Mouse (Mus musculus): Measurements from ENCODE around the gene Ptpro. TPM values are rescaled to one million over a fixed set of nuclear protein-coding genes. Genes with fewer than 3 reads are reported as not detected.

Ptpro gene
- polyA plus RNA-seq, 1 experiment from 2014 or later = 3.3 TPM

GRCm38 (mm10) chr6:137491659-137492058 lies 239.5 kb downstream of the Ptpro start:
- 55% methylated on average over 2 of the region's 2 CpGs for WGBS
- H3K27ac ChIP-seq (ENCODE audit: low read length) = no peak overlapping the region
- H3K36me3 ChIP-seq (ENCODE audit: control insufficient read depth, insufficient read depth, low read length) = no peaks in the 10 kb centered on the region
- no peaks in the 10 kb centered on the region for H3K9me3 ChIP-seq (replicated peaks; ENCODE audit: control insufficient read depth, low read length)
- no peak for ATAC-seq (ENCODE audit: insufficient read depth, low FRiP score)
- no peaks in the 10 kb centered on the region for H3K27me3 ChIP-seq (ENCODE audit: control insufficient read depth, insufficient read depth, low read length)
- H3K4me3 ChIP-seq (replicated peaks; ENCODE audit: low read length) = no peak overlapping the region
- no peak overlapping the region for H3K4me2 ChIP-seq (ENCODE audit: low read depth, low read length)
- no peaks in the 10 kb centered on the region for H3K4me1 ChIP-seq (ENCODE audit: control insufficient read depth, insufficient read depth, low read length)
- H3K9ac ChIP-seq (ENCODE audit: low read length) = no peak overlapping the region

GRCm38 (mm10) chr6:137492582-137492981 lies 240.5 kb downstream of the Ptpro start:
- WGBS = 85% methylated on average over 4 of the region's 4 CpGs
- Histone ChIP-seq H3K4me3 (replicated peaks; ENCODE audit: low read length) (no peak overlapping the region), H3K4me2 (ENCODE audit: low read depth, low read length) (no peak overlapping the region), H3K27me3 (ENCODE audit: control insufficient read depth, insufficient read depth, low read length) (no peaks in the 10 kb centered on the region), H3K9me3 (replicated peaks; ENCODE audit: control insufficient read depth, low read length) (no peaks in the 10 kb centered on the region), H3K27ac (ENCODE audit: low read length) (no peak overlapping the region), H3K4me1 (ENCODE audit: control insufficient read depth, insufficient read depth, low read length) (no peaks in the 10 kb centered on the region), H3K9ac (ENCODE audit: low read length) (no peak overlapping the region), H3K36me3 (ENCODE audit: control insufficient read depth, insufficient read depth, low read length) (no peaks in the 10 kb centered on the region)
- ATAC-seq (ENCODE audit: insufficient read depth, low FRiP score) = 0 out of 2 replicates have a peak, but pooled peaks have one; percentile 13

- Histone ChIP-seq H3K4me2 (ENCODE audit: low read depth, low read length) (no peak overlapping the region), H3K9me3 (replicated peaks; ENCODE audit: control insufficient read depth, low read length) (no peaks in the 10 kb centered on the region), H3K9ac (ENCODE audit: low read length) (no peak overlapping the region), H3K4me3 (replicated peaks; ENCODE audit: low read length) (no peak overlapping the region), H3K27ac (ENCODE audit: low read length) (no peak overlapping the region), H3K4me1 (ENCODE audit: control insufficient read depth, insufficient read depth, low read length) (no peaks in the 10 kb centered on the region), H3K36me3 (ENCODE audit: control insufficient read depth, insufficient read depth, low read length) (no peaks in the 10 kb centered on the region), H3K27me3 (ENCODE audit: control insufficient read depth, insufficient read depth, low read length) (no peaks in the 10 kb centered on the region)
- ATAC-seq (ENCODE audit: insufficient read depth, low FRiP score) = no peak
- 80% methylated on average over 17 of the region's 17 CpGs for WGBS
Observed at GRCm38 (mm10) chr6:137493211-137494135, 241.4 kb downstream of the Ptpro start.

GRCm38 (mm10) chr6:137494136-137494475 lies 242.0 kb downstream of the Ptpro start:
- Histone ChIP-seq H3K4me3 (replicated peaks; ENCODE audit: low read length) (no peak overlapping the region), H3K27me3 (ENCODE audit: control insufficient read depth, insufficient read depth, low read length) (no peaks in the 10 kb centered on the region), H3K9ac (ENCODE audit: low read length) (no peak overlapping the region), H3K27ac (ENCODE audit: low read length) (no peak overlapping the region), H3K4me1 (ENCODE audit: control insufficient read depth, insufficient read depth, low read length) (no peaks in the 10 kb centered on the region), H3K9me3 (replicated peaks; ENCODE audit: control insufficient read depth, low read length) (no peaks in the 10 kb centered on the region), H3K4me2 (ENCODE audit: low read depth, low read length) (no peak overlapping the region), H3K36me3 (ENCODE audit: control insufficient read depth, insufficient read depth, low read length) (no peaks in the 10 kb centered on the region)
- ATAC-seq (ENCODE audit: insufficient read depth, low FRiP score) = no peak

GRCm38 (mm10) chr6:137494801-137495200 lies 242.7 kb downstream of the Ptpro start:
- H3K4me1 ChIP-seq (ENCODE audit: control insufficient read depth, insufficient read depth, low read length) = no peaks in the 10 kb centered on the region
- no peaks in the 10 kb centered on the region for H3K36me3 ChIP-seq (ENCODE audit: control insufficient read depth, insufficient read depth, low read length)
- no peak overlapping the region for H3K4me3 ChIP-seq (replicated peaks; ENCODE audit: low read length)
- no peak overlapping the region for H3K27ac ChIP-seq (ENCODE audit: low read length)
- WGBS = 80% methylated on average over 1 of the region's 1 CpGs
- H3K9me3 ChIP-seq (replicated peaks; ENCODE audit: control insufficient read depth, low read length) = no peaks in the 10 kb centered on the region
- H3K4me2 ChIP-seq (ENCODE audit: low read depth, low read length) = no peak overlapping the region
- H3K27me3 ChIP-seq (ENCODE audit: control insufficient read depth, insufficient read depth, low read length) = no peaks in the 10 kb centered on the region
- ATAC-seq (ENCODE audit: insufficient read depth, low FRiP score) = no peak
- no peak overlapping the region for H3K9ac ChIP-seq (ENCODE audit: low read length)

- no peak overlapping the region for H3K9ac ChIP-seq (ENCODE audit: low read length)
- 72% methylated on average over 6 of the region's 6 CpGs for WGBS
- H3K27me3 ChIP-seq (ENCODE audit: control insufficient read depth, insufficient read depth, low read length) = no peaks in the 10 kb centered on the region
- ATAC-seq (ENCODE audit: insufficient read depth, low FRiP score) = no peak
- H3K4me2 ChIP-seq (ENCODE audit: low read depth, low read length) = no peak overlapping the region
- H3K9me3 ChIP-seq (replicated peaks; ENCODE audit: control insufficient read depth, low read length) = no peaks in the 10 kb centered on the region
- H3K4me1 ChIP-seq (ENCODE audit: control insufficient read depth, insufficient read depth, low read length) = no peaks in the 10 kb centered on the region
- H3K36me3 ChIP-seq (ENCODE audit: control insufficient read depth, insufficient read depth, low read length) = no peaks in the 10 kb centered on the region; the same call in 1 of the 2 replicates
- no peak overlapping the region for H3K27ac ChIP-seq (ENCODE audit: low read length)
- H3K4me3 ChIP-seq (replicated peaks; ENCODE audit: low read length) = no peak overlapping the region
Observed at GRCm38 (mm10) chr6:137495233-137495632, 243.1 kb downstream of the Ptpro start.

GRCm38 (mm10) chr6:137496562-137496961 lies 244.4 kb downstream of the Ptpro start:
- Histone ChIP-seq H3K9me3 (replicated peaks; ENCODE audit: control insufficient read depth, low read length) (no peaks in the 10 kb centered on the region), H3K9ac (ENCODE audit: low read length) (no peak overlapping the region), H3K27me3 (ENCODE audit: control insufficient read depth, insufficient read depth, low read length) (no peaks in the 10 kb centered on the region), H3K4me2 (ENCODE audit: low read depth, low read length) (no peak overlapping the region), H3K4me1 (ENCODE audit: control insufficient read depth, insufficient read depth, low read length) (no peaks in the 10 kb centered on the region), H3K27ac (ENCODE audit: low read length) (no peak overlapping the region), H3K36me3 (ENCODE audit: control insufficient read depth, insufficient read depth, low read length) (no peaks in the 10 kb centered on the region; the same call in 1 of the 2 replicates), H3K4me3 (replicated peaks; ENCODE audit: low read length) (no peak overlapping the region)
- WGBS = 96% methylated on average over 2 of the region's 2 CpGs
- ATAC-seq (ENCODE audit: insufficient read depth, low FRiP score) = no peak

- no peak overlapping the region for H3K4me2 ChIP-seq (ENCODE audit: low read depth, low read length)
- no peaks in the 10 kb centered on the region for H3K27me3 ChIP-seq (ENCODE audit: control insufficient read depth, insufficient read depth, low read length)
- 72% methylated on average over 8 of the region's 8 CpGs for WGBS
- no peak overlapping the region for H3K27ac ChIP-seq (ENCODE audit: low read length)
- H3K36me3 ChIP-seq (ENCODE audit: control insufficient read depth, insufficient read depth, low read length) = no peaks in the 10 kb centered on the region; the same call in 1 of the 2 replicates
- no peaks in the 10 kb centered on the region for H3K9me3 ChIP-seq (replicated peaks; ENCODE audit: control insufficient read depth, low read length)
- ATAC-seq (ENCODE audit: insufficient read depth, low FRiP score) = no peak
- no peaks in the 10 kb centered on the region for H3K4me1 ChIP-seq (ENCODE audit: control insufficient read depth, insufficient read depth, low read length)
- H3K4me3 ChIP-seq (replicated peaks; ENCODE audit: low read length) = no peak overlapping the region
- no peak overlapping the region for H3K9ac ChIP-seq (ENCODE audit: low read length)
Observed at GRCm38 (mm10) chr6:137497208-137497835, 245.2 kb downstream of the Ptpro start.

GRCm38 (mm10) chr6:137498781-137499180 lies 246.7 kb downstream of the Ptpro start:
- Histone ChIP-seq H3K4me3 (replicated peaks; ENCODE audit: low read length) (no peak overlapping the region), H3K4me2 (ENCODE audit: low read depth, low read length) (no peak overlapping the region), H3K9ac (ENCODE audit: low read length) (no peak overlapping the region), H3K27ac (ENCODE audit: low read length) (no peak overlapping the region), H3K9me3 (replicated peaks; ENCODE audit: control insufficient read depth, low read length) (no peaks in the 10 kb centered on the region), H3K36me3 (ENCODE audit: control insufficient read depth, insufficient read depth, low read length) (no peaks in the 10 kb centered on the region; the same call in 1 of the 2 replicates), H3K27me3 (ENCODE audit: control insufficient read depth, insufficient read depth, low read length) (no peaks in the 10 kb centered on the region), H3K4me1 (ENCODE audit: control insufficient read depth, insufficient read depth, low read length) (no peaks in the 10 kb centered on the region)
- 73% methylated on average over 6 of the region's 6 CpGs for WGBS
- no peak for ATAC-seq (ENCODE audit: insufficient read depth, low FRiP score)

Measured in stomach, embryonic 16.5 days (tissue).